ENCODE assay signal across 1 mouse cellular context in the genomic region with DNA sequence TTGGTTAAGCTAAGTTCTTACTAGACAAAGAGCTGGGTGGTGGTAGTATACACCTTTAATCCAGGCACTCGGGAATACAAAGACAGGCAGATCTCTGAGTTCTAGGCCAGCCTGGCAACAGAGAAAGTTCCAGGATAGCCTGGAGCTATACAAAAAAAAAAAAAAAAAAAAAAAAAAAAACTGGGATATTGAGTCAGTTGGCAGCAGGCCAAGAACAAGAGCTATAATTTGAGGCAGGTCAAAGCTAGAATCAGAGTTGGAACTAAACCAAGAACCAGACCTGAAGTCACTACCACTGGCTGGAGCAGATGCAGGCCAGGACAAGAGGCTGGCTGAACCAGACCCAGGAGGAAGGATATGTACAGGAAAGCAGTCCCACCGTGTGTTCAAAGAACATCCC.
A peak's percentile ranks its signal among the peaks of the same experiment; 100 is the strongest.
TF ChIP-seq lines count a peak whose summit lies in the region.

No protein-coding gene starts in this region.

TF ChIP-seq in ES-E14, 5 proteins besides CTCF, POLR2A, EP300 and RAD21:
- TF ChIP-seq CHD2 (IDR thresholded peaks at IDR 0.05; ENCODE audit: low read depth, low read length), result no peak
- TF ChIP-seq ZNF384 (IDR thresholded peaks at IDR 0.05; ENCODE audit: low read depth, low read length), result peak; percentile 53
